Mouse (Mus musculus) cerebellum, postnatal 14 days (tissue): ENCODE data around the gene Asl.
"Not testable (repeated sequence)": the region's sequence is repeated elsewhere in the genome, so short reads cannot be mapped to it uniquely, and the experiment has no call there.

Source experiments
- DNase-seq, 2 experiments: peaks; one replicate each; pipeline ENCODE4 v3.0.0; 2021; ENCODE audit warnings: mixed read lengths in 2 of 2

The Asl gene

GRCm38 (mm10) chr5:130044201-130044695, 15.2 kb upstream of the Asl start:
- DNase-seq: peak; percentile 85 to 88

DNA sequence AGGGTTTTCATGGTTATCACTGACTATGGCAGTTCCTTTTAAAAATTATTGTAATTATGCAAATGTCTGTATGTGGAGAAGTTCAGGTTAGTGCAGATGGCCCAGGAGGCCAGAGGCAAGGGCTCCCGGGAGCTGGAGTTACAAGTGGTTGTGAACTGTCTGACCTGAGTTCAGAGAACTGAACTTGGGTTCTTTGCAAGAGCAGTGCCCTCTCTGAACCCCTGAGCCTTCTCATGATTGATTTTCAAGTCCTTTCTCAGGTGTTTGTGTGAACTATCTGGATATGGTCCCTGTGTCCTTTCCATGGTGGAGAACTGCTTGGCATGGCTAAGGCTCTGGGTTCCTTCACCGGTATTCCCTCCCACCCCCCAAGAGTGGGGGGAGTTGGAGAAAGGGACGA, 14.7 kb upstream of the Asl start:
- DNase-seq: no peak

DNA sequence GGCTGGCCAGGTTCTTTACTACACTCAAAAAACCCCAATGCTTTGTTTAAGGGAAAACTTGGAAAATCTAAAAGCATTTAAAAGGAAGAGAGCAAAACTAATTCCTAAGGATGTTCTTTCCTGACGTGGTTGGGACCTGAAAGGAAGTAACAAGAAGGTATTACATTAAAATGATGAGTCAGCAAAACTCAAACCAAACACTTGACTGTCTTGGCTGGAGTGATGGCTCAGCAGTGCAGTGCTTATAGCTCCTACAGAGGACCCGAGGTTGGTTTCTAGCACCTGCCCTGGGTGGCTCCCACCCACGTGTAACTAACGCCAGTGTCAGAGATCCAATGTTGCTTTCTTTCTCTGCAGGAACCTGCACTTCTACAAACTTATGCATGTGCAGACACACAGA, 12.2 kb upstream of the Asl start:
- no peak for DNase-seq

GRCm38 (mm10) chr5:130040797-130041196, 11.8 kb upstream of the Asl start:
- no peak for DNase-seq

DNA sequence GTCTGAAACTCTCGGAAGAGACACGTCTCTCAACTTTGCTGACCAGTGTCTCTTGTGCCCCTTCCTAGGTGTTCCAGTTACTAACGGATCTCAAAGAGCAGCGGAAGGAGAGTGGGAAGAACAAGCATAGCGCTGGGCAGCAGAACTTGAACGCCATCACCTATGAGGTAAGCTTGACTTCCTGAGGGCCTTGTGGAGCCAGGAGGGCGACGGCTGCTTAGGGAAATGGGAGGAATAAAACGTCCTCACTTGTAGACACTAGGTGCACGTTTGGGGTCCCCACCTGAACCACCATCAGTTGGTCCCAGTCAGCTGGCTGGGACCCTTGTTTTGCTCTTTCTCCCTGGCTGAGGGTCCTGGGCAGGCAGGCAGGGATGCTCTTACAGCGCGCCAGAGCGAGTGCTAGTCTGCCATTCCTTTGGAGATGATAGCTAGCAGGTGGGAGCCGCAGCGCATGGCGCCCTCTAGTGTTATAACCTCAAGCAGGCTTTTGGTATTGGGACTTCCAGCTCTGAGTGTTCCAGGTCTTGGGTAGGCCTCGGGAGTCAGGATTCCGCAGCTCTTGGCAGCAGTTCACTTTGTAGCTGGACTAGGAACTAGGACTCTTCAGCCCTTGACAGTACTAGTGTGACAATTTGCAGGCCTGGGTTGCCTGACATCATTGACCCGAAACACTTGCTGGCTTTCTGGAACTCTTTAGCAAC, 8.9 kb upstream of the Asl start:
- DNase-seq: peak; percentile 68 to 77

- not testable (repeated sequence) for DNase-seq
Observed at GRCm38 (mm10) chr5:130036300-130036699, 7.3 kb upstream of the Asl start.

GRCm38 (mm10) chr5:130033869-130034268, 4.8 kb upstream of the Asl start:
- no peak for DNase-seq

GRCm38 (mm10) chr5:130031410-130032390, 2.7 kb upstream of the Asl start:
- DNase-seq: no peak

- DNase-seq: no peak
Observed at GRCm38 (mm10) chr5:130027696-130028095, 1.4 kb downstream of the Asl start.

- DNase-seq: no peak
Observed at GRCm38 (mm10) chr5:130027134-130027533, 1.9 kb downstream of the Asl start.

DNA sequence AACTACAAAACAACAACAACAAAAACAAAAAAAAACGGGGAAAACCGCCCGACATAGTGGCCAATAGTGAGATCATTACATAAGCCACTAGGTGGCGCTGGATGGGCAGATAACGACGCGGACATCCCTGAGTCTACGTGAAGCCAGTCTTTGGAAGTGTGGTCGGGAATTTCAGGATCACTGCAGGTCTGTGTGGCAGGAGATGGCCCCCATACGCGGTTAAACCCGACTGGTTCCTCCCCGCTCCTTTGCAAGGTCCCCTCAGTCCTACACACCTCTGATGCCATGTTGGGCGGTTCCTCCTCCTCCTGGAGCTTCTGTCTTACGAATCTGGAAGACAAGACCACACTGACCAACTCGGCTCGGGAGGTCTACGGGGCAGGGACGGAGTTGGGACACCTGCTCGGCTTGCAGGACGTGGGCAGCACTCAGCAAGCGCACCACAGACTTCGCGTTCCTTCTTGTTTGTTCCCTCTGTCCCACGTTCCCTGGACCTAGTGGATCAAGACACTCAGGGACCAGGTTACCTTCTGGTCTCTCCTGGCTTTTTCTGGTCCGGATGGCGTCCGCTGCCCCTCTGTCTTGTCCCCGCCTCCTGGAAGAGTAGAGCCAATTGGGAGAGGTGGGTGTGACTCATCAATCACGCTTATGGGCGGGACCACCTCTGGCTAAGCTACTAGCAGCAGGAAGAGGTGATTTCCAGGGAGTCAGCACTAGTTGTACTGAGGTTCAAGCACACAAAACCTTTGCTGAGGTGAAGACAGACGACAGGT, 5.1 kb downstream of the Asl start:
- peak; percentile 85 to 86 for DNase-seq

GRCm38 (mm10) chr5:130023067-130023766, 5.8 kb downstream of the Asl start:
- no peak for DNase-seq

DNA sequence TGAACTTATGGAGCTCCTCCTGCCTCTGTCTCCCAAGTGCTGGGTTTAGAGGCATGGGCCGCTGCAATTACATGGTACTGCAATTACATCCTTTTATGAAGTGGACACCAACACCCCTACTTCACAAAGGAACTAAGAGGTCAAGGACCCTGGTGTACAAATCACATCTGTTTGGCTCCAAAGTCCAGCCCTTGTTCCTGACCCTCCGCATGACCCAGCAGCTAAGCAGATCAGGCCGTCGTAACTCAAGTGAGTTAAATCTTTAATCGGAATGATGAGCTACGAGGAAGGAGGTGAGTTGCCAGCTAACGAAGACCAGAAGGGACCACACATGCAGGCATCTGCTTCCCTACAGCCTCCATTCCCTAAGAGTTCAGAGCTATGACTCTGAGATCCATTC, 6.7 kb downstream of the Asl start:
- no peak for DNase-seq

DNA sequence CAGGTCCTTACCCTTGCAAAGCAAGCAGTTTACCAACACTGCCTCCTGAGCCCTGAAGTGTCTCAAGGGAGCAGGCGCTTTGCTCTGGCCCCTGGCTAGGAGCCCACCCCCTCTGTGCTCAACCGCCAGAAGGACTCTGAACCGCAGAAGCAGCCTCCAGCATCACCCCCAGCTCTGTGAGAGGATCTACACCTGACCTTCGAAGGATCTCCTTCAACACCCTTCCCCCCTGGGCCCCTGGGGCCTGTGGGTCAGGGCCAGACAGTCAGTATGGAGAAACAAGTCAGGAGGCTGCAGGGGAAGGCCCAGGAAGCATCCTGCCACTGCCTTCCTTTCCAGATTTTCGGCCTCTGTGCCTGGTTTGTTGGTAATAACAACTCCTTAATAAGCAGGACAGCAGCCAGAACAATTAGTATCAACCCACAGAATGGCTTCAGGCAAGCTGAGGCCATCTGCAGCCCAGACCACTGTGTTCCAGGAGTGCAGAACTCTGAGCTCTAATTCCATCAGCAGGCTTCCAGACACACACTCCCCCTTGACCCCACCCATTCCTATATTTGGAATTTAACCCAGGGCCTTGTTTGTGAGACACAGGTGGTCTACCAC, 7.6 kb downstream of the Asl start:
- peak; percentile 38 to 42 for DNase-seq

DNA sequence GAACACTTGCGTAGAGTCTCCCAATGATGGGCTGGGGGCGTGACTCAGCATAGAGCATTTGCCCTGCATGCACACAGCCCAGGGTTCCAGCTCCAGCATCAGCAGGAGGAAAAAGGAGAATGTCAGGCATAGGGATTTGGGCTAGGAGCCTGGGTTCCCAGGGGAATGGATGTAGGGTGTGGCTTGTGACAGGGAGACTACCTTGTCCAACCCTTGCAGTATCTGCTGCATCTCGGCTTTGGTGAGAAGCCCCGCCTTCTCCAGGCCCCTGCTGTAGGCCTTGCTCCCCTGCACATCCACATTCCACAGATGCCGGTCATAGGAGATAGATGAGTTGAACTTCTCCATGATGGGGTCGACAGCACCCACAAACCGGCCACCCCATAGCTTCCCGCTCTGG, 9.6 kb downstream of the Asl start:
- no peak for DNase-seq

GRCm38 (mm10) chr5:130015104-130015503, 13.9 kb downstream of the Asl start:
- no peak for DNase-seq

DNA sequence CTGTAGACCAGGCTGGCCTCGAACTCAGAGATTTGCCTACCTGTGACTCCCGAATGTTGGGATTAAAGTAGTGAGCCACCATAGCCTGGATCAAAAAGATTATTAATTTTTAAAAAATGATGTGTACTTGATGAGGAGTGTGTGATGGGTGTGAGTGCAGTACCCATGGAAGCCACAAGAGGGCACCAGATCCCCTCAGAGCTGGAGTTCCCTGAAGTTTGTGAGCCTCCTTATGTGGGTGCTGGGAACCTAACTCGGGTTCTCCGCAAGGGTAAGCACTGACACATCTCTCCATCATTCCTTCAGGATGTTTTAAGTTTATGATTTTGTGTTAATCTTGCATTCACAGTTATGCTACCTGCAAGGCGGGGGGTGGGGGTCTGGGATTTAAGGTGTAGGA, 18.1 kb downstream of the Asl start:
- no peak for DNase-seq

- no peak for DNase-seq
Observed at GRCm38 (mm10) chr5:130009784-130010183, 19.3 kb downstream of the Asl start.

DNA sequence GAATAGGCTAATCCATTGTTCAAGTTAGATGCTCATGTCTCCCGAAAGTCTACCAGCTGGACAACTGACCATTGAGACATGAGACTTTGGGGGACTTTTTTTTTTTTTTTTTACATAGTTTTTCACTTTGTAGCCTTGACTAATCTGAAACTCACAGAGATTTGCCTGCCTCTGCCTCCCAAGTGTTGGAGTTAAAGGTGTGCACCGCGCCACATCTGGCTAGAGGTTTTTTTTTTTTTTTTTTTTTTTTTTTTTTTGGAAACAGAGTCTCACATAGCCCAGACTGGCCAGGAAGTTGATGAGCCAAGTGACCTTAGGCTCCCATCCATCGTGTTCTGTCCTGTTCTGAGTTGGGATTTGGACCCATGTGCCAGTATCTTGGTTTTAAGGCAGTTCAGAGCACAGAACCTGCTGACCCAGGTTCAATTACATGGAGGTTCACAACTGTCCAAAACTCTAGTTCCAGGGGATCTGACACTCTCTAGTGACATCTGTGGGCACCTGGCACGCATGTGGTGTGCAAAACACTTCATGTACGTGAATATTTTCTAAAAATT, 20.9 kb downstream of the Asl start:
- no peak for DNase-seq

DNA sequence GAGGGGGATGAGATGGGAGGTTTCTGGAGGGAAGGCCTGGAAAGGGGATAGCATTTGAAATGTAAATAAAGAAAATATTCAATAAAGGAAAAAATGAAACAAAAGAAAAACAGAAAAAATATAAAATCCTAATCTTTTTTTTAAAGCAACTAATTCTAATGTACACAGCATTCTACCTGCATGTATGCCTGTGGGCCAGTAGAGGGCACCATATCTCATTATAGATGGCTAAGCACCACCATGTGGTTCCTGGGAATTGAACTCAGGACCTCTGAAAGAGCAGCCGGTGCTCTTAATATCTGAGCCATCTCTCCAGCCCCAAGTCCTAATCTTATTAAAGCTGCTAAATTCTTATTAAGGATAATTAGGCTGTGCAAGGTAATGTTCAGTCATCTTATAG, 21.7 kb downstream of the Asl start:
- DNase-seq: no peak

DNA sequence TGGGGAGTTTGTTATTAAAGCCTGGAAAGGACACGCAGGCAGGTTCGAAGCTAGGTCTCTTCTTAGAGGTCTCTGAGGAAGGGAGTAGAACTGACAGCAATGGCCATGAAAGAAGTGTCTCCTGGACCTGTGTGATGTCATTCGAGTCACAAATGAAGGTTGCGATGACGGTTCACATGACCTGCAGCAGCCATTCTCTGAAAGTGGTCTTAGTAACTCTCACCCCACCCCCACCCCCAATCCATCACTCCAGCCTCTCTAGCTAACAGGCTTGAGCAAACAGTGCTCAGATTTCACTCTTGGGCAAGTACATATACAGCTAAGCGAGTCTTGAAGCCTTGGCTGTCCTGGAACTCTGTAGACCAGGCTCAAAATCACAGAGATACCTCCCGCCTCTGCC, 25.8 kb downstream of the Asl start:
- no peak for DNase-seq
